Mouse (Mus musculus) megakaryocyte, embryonic 14.5 days (primary cell): Measurements from ENCODE around the gene Cldn9. TPM values are rescaled to one million over a fixed set of nuclear protein-coding genes. Genes with fewer than 3 reads are reported as not detected.
A peak's percentile ranks its signal among the peaks of the same experiment; 100 is the strongest.

Source experiments
- H3K27me3 ChIP-seq: replicated peaks from 2 replicates; pipeline ENCODE3; 2012; ENCODE audit warnings: inconsistent platforms
- H3K36me3 ChIP-seq: replicated peaks from 2 replicates; pipeline ENCODE3; 2012; ENCODE audit warnings: low read length, inconsistent platforms, mixed read lengths
- H3K4me1 ChIP-seq: 2 replicates; pipeline ENCODE4 v1.6.1; 2012; ENCODE audit warnings: inconsistent platforms
- H3K4me3 ChIP-seq: replicated peaks from 2 replicates; pipeline ENCODE3; 2012; ENCODE audit warnings: moderate library complexity, mild to moderate bottlenecking, inconsistent platforms
- H3K9me3 ChIP-seq: 2 replicates; pipeline ENCODE4 v1.6.1; 2012; ENCODE audit warnings: inconsistent platforms
- FLI1 ChIP-seq: IDR thresholded peaks from 2 replicates; pipeline ENCODE4 v1.6.1; 2012; ENCODE audit warnings: low read length, inconsistent platforms, mixed read lengths
- GATA1 ChIP-seq: IDR thresholded peaks from 3 replicates; pipeline ENCODE4 v1.6.1; 2012; ENCODE audit warnings: mixed read lengths, low read length, inconsistent platforms, borderline replicate concordance
- polyA plus RNA-seq: library from polyadenylated mRNA; stranded (reverse); fragments of >175 nt; gene quantifications from 2 replicates; pipeline ENCODE4 v1.2.3, GENCODE M21; 2012; ENCODE audit warnings: low replicate concordance; ENCODE audit not compliant: insufficient read depth

The Cldn9 gene
- polyA plus RNA-seq, 1 experiment: not detected

DNA sequence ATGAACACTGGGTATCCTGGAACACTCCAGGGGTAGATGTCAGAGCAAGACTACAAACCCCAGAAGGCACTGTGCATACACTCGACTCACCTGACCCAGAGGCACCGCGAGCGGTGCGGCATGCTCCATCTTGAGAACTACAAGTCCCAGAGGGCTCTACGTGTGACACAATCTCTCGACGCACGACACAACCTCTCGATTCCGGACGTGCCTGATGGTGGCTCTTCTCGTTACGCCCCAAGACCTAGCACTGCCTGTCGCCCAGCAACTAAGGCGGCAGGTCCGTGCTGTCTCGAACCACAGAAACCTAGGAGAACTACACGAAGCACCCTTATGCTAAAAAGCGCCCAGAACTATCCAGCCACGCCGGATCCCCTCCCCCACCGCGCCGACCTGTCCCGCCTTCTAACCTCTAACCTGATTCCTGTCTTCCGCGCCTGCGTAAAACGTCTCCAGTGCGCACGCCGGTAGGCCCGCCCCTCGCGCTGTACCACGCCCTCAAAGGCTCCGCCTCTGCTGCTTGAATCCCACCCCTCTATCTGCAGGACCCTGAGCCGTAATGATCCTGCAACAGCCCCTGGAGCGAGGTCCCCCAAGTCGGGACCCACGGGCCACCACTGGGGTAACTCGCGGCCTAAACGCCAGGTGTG lies 10.3 kb downstream of the Cldn9 start, which contains the start of the genes Hcfc1r1 and Thoc6:
Gene Hcfc1r1, plus strand, starts transcription at position 173 of the 650 bp plus-strand sequence.
Gene Thoc6, minus strand, starts transcription at position 459 of the 650 bp plus-strand sequence.
- TF ChIP-seq GATA1: no peak
- no peak for TF ChIP-seq FLI1
- Histone ChIP-seq H3K9me3 (no peaks in the 10 kb centered on the region), H3K4me3 (peak within 1 kb of the TSS; percentile 99), H3K4me1 (peaks cover 64% of the 10 kb centered on the region), H3K36me3 (peaks cover 22% of the 10 kb centered on the region), H3K27me3 (peaks cover 7% of the 10 kb centered on the region)

GRCm38 (mm10) chr17:23672761-23673160 lies 11.1 kb downstream of the Cldn9 start:
- TF ChIP-seq GATA1: no peak
- no peak for TF ChIP-seq FLI1
- Histone ChIP-seq H3K9me3 (no peaks in the 10 kb centered on the region), H3K27me3 (peaks cover 5% of the 10 kb centered on the region), H3K36me3 (peaks cover 30% of the 10 kb centered on the region), H3K4me1 (peaks cover 62% of the 10 kb centered on the region), H3K4me3 (peak overlapping the region; percentile 99)

- H3K27me3 ChIP-seq: peaks cover 3% of the 10 kb centered on the region
- peaks cover 42% of the 10 kb centered on the region for H3K36me3 ChIP-seq
- TF ChIP-seq GATA1: no peak
- TF ChIP-seq FLI1: no peak
- H3K4me1 ChIP-seq: peaks cover 50% of the 10 kb centered on the region
- no peaks in the 10 kb centered on the region for H3K9me3 ChIP-seq
- no peak overlapping the region for H3K4me3 ChIP-seq
Observed at GRCm38 (mm10) chr17:23671519-23671918, 12.3 kb downstream of the Cldn9 start.

GRCm38 (mm10) chr17:23670516-23671074 lies 13.2 kb downstream of the Cldn9 start:
- H3K4me3 ChIP-seq: no peak overlapping the region
- TF ChIP-seq GATA1 (no peak), FLI1 (no peak)
- H3K36me3 ChIP-seq: peaks cover 49% of the 10 kb centered on the region
- no peaks in the 10 kb centered on the region for H3K9me3 ChIP-seq
- H3K4me1 ChIP-seq: peaks cover 41% of the 10 kb centered on the region
- no peaks in the 10 kb centered on the region for H3K27me3 ChIP-seq

GRCm38 (mm10) chr17:23665511-23665910 lies 18.3 kb downstream of the Cldn9 start:
- TF ChIP-seq FLI1 (no peak), GATA1 (no peak)
- Histone ChIP-seq H3K4me3 (no peak overlapping the region), H3K36me3 (peaks cover 47% of the 10 kb centered on the region), H3K27me3 (peaks cover 30% of the 10 kb centered on the region), H3K9me3 (no peaks in the 10 kb centered on the region), H3K4me1 (peaks cover 22% of the 10 kb centered on the region)

GRCm38 (mm10) chr17:23664556-23665021 lies 19.2 kb downstream of the Cldn9 start:
- H3K4me3 ChIP-seq: no peak overlapping the region
- peaks cover 38% of the 10 kb centered on the region for H3K36me3 ChIP-seq
- no peak for TF ChIP-seq FLI1
- TF ChIP-seq GATA1: no peak
- peaks cover 26% of the 10 kb centered on the region for H3K4me1 ChIP-seq
- peaks cover 39% of the 10 kb centered on the region for H3K27me3 ChIP-seq
- H3K9me3 ChIP-seq: no peaks in the 10 kb centered on the region

DNA sequence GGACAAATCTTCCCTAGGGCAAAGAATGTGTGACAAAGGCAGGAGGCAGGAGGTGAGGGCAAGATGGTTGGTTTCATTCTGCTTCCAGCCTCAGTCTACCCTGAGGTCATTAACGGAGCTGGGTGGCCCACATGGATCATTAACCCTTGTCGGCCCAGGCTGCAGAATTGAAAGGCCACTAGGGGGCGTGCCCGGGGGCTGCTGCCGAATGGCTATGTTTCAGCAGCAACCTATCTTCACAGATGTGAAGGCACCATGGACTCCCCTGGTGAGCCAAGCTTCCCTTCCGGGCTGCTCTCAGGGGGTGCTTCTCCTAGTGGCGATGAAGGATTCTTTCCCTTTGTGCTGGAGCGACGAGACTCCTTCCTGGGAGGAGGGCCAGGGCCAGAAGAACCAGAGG lies 22.3 kb downstream of the Cldn9 start:
- Histone ChIP-seq H3K9me3 (no peaks in the 10 kb centered on the region), H3K36me3 (peaks cover 7% of the 10 kb centered on the region), H3K4me1 (peaks cover 26% of the 10 kb centered on the region), H3K4me3 (peak overlapping the region; percentile 73), H3K27me3 (peaks cover 59% of the 10 kb centered on the region)
- TF ChIP-seq GATA1: no peak
- no peak for TF ChIP-seq FLI1

DNA sequence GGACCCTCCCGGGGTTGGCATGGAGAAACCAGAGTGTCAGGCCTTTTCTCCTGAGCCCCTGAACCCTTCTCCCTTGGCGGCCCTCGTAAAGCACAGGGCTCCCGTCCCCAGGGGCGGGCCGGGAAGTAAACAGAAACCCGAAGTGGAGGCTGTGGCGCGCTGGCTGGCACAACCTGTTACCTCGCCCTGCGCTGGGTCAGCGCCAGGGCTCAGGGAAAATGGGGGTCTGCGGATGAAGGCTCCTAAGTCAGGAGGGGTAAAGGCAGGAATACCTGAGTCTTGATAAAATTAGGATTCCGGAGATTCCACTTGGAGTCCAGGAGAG lies 23.0 kb downstream of the Cldn9 start:
- TF ChIP-seq GATA1: no peak
- TF ChIP-seq FLI1: no peak
- Histone ChIP-seq H3K27me3 (peaks cover 64% of the 10 kb centered on the region), H3K4me3 (peak overlapping the region; percentile 83), H3K9me3 (no peaks in the 10 kb centered on the region), H3K4me1 (peaks cover 26% of the 10 kb centered on the region), H3K36me3 (peaks cover 2% of the 10 kb centered on the region)

- peaks cover 69% of the 10 kb centered on the region for H3K27me3 ChIP-seq
- peak within 1 kb of the TSS; percentile 83 for H3K4me3 ChIP-seq
- TF ChIP-seq FLI1 (no peak), GATA1 (no peak)
- H3K4me1 ChIP-seq: peaks cover 26% of the 10 kb centered on the region
- no peaks in the 10 kb centered on the region for H3K9me3 ChIP-seq
- no peaks in the 10 kb centered on the region for H3K36me3 ChIP-seq
Observed at GRCm38 (mm10) chr17:23660117-23660875, 23.5 kb downstream of the Cldn9 start, which contains the start of gene Bicdl2. Gene Bicdl2 (plus strand): TSS chr17:23660506.
